Mouse (Mus musculus) cerebellum, adult 2 months (tissue): Measurements from ENCODE around the gene Pde3b.
"Not testable (repeated sequence)": the region's sequence is repeated elsewhere in the genome, so short reads cannot be mapped to it uniquely, and the experiment has no call there.

ENCODE experiments used
- CTCF ChIP-seq: fragments of 200-500 bp; IDR thresholded peaks from 2 replicates; pipeline ENCODE4 v1.5.1; 2011; ENCODE audit warnings: low read depth, mild to moderate bottlenecking, control low read depth, low read length, moderate library complexity, borderline replicate concordance; ENCODE audit not compliant: insufficient read depth
- POLR2A ChIP-seq: fragments of 200-500 bp; IDR thresholded peaks from 2 replicates; pipeline ENCODE4 v1.6.1; 2011; ENCODE audit warnings: low read length, control low read depth, borderline replicate concordance; ENCODE audit not compliant: insufficient read depth

GRCm38 (mm10) chr7:114419331-114419730 is 4.2 kb downstream of the Pde3b start:
- not testable (repeated sequence) for TF ChIP-seq POLR2A, CTCF
